Mouse (Mus musculus): ENCODE data around the gene Xrcc4.
"Not testable (repeated sequence)": the region's sequence is repeated elsewhere in the genome, so short reads cannot be mapped to it uniquely, and the experiment has no call there.

Gene Xrcc4

GRCm38 (mm10) chr13:90088962-90089824 is at the start of gene Xrcc4, which contains the start of gene Tmem167:
TSS of gene Xrcc4 (minus strand) at chr13:90089608.
TSS of gene Tmem167 (plus strand) at chr13:90089123.
- in situ Hi-C loops (cut with MboI, MseI): loop anchor here (10.0 to 25.0 kb wide), 2 partner anchors 1136 to 1673 kb away; partner anchors contain the start of gene Atg10

- in situ Hi-C loops (cut with MboI, MseI): no loop called here
These were observed 46.9 kb upstream of the Xrcc4 start for GRCm38 (mm10) chr13:90136156-90136910.

GRCm38 (mm10) chr13:90111681-90112080 is 22.3 kb upstream of the Xrcc4 start:
- in situ Hi-C loops (cut with MboI, MseI): no loop called here

- in situ Hi-C loops (cut with MboI, MseI): not testable (repeated sequence)
These were observed 19.3 kb upstream of the Xrcc4 start for GRCm38 (mm10) chr13:90108746-90109145.

GRCm38 (mm10) chr13:90106139-90106538 is 16.7 kb upstream of the Xrcc4 start:
- in situ Hi-C loops (cut with MboI, MseI): no loop called here

GRCm38 (mm10) chr13:90101514-90101913 is 12.1 kb upstream of the Xrcc4 start:
- in situ Hi-C loops (cut with MboI, MseI): no loop called here

GRCm38 (mm10) chr13:90089825-90090183 is 396 bp upstream of the Xrcc4 start:
- in situ Hi-C loops (cut with MboI, MseI): loop anchor here (10.0 to 25.0 kb wide), 2 partner anchors 1135 to 1672 kb away; partner anchors contain the start of gene Atg10

- in situ Hi-C loops (cut with MboI, MseI): no loop called here
These were observed 27.5 kb downstream of the Xrcc4 start for GRCm38 (mm10) chr13:90061877-90062276.

- in situ Hi-C loops (cut with MboI, MseI): no loop called here
These were observed 37.0 kb downstream of the Xrcc4 start for GRCm38 (mm10) chr13:90052408-90052807.

- in situ Hi-C loops (cut with MboI, MseI): no loop called here
These were observed 37.7 kb downstream of the Xrcc4 start for GRCm38 (mm10) chr13:90051735-90052134.

GRCm38 (mm10) chr13:90039613-90040012 is 49.8 kb downstream of the Xrcc4 start:
- in situ Hi-C loops (cut with MboI, MseI): no loop called here

GRCm38 (mm10) chr13:90032977-90033376 is 56.4 kb downstream of the Xrcc4 start:
- in situ Hi-C loops (cut with MboI, MseI): no loop called here

- in situ Hi-C loops (cut with MboI, MseI): no loop called here
These were observed 56.9 kb downstream of the Xrcc4 start for GRCm38 (mm10) chr13:90032523-90032922.

- in situ Hi-C loops (cut with MboI, MseI): no loop called here
These were observed 58.5 kb downstream of the Xrcc4 start for GRCm38 (mm10) chr13:90030911-90031310.

GRCm38 (mm10) chr13:90012620-90013019 is 76.8 kb downstream of the Xrcc4 start:
- in situ Hi-C loops (cut with MboI, MseI): no loop called here

- in situ Hi-C loops (cut with MboI, MseI): no loop called here
These were observed 77.2 kb downstream of the Xrcc4 start for GRCm38 (mm10) chr13:90012198-90012597.

GRCm38 (mm10) chr13:90011129-90011528 is 78.3 kb downstream of the Xrcc4 start:
- in situ Hi-C loops (cut with MboI, MseI): no loop called here

- in situ Hi-C loops (cut with MboI, MseI): no loop called here
These were observed 79.6 kb downstream of the Xrcc4 start for GRCm38 (mm10) chr13:90009786-90010185.

- in situ Hi-C loops (cut with MboI, MseI): no loop called here
These were observed 83.8 kb downstream of the Xrcc4 start for GRCm38 (mm10) chr13:90005561-90005960.

GRCm38 (mm10) chr13:89997531-89997930 is 91.9 kb downstream of the Xrcc4 start:
- in situ Hi-C loops (cut with MboI, MseI): loop anchor here (25.0 kb wide), 1 partner anchor 1890 kb away; the partner anchor contains the start of gene Ckmt2

- in situ Hi-C loops (cut with MboI, MseI): loop anchor here (25.0 kb wide), 1 partner anchor 1901 kb away; the partner anchor contains the start of gene Ckmt2
These were observed 103.3 kb downstream of the Xrcc4 start for GRCm38 (mm10) chr13:89986087-89986486.

- in situ Hi-C loops (cut with MboI, MseI): no loop called here
These were observed 118.5 kb downstream of the Xrcc4 start for GRCm38 (mm10) chr13:89970940-89971339.
